Mouse (Mus musculus) thymus, adult 2 months (tissue): ENCODE data around the gene Numa1.

Source experiments
- CTCF ChIP-seq: fragments of 200-500 bp; IDR thresholded peaks from 2 replicates; pipeline ENCODE4 v1.5.1; 2012; ENCODE audit warnings: mild to moderate bottlenecking, control low read depth, low read length, moderate library complexity, borderline replicate concordance; ENCODE audit not compliant: control insufficient read depth, poor library complexity, insufficient read depth; ENCODE audit errors: extremely low read depth
- POLR2A ChIP-seq: fragments of 200-500 bp; IDR thresholded peaks from 2 replicates; pipeline ENCODE4 v1.6.1; 2012; ENCODE audit warnings: mild to moderate bottlenecking, low read length, control low read depth, moderate library complexity; ENCODE audit not compliant: control insufficient read depth, poor library complexity, insufficient read depth; ENCODE audit errors: extremely low read depth

- TF ChIP-seq CTCF: no peak
- no peak for TF ChIP-seq POLR2A
Measured at GRCm38 (mm10) chr7:101935957-101936356, 2.0 kb downstream of the Numa1 start.
